8 mouse cellular contexts compared by ENCODE assay signal in genomic region chr2:155018762-155019641, GRCm38 (mm10). TPM values are rescaled to one million over a fixed set of nuclear protein-coding genes. Genes with fewer than 3 reads are reported as not detected.
DNase-seq lines count a peak whose midpoint lies in the region; ATAC-seq lines count a peak whose summit lies in the region.

No protein-coding gene starts in this region.

- 0 out of 2 replicates have a peak, but pooled peaks cover 5% of the 10 kb centered on the region for H3K27me3 ChIP-seq in hindbrain, embryonic 12.5 days

- peak overlapping the region; percentile 40 for H3K4me3 ChIP-seq in hindbrain, embryonic 12.5 days

- peak; percentile 93 for ATAC-seq in hindbrain, embryonic 12.5 days (ENCODE audit: low FRiP score)

- peak overlapping the region; percentile 83 for H3K27ac ChIP-seq in hindbrain, embryonic 12.5 days

- WGBS in hindbrain, embryonic 12.5 days = under 1% methylated on average over 38 of the region's 38 CpGs

- DNase-seq in T-cell, adult 2 months (ENCODE audit: low spot score) = peak; percentile 75
- DNase-seq in cerebellum, postnatal 10 days = peak; percentile 79 to 85
- peak; percentile 40 to 59 for DNase-seq in frontal cortex, postnatal 14 days (ENCODE audit: low spot score in 2 of 2)
- peak; percentile 36 to 53 for DNase-seq in layer of hippocampus, postnatal 25 days (ENCODE audit: extremely low spot score in 1 of 2, low spot score in 1 of 2)
- DNase-seq in lung, postnatal 36 days = peak; percentile 70
- DNase-seq in retina, adult 2 months (ENCODE audit: low read depth, low spot score) = peak; percentile 54
- DNase-seq in thymus, postnatal 36 days = peak; percentile 66 to 72

- peaks cover 3% of the 10 kb centered on the region; the same call in 1 of the 2 replicates for H3K4me1 ChIP-seq in hindbrain, embryonic 12.5 days

- H3K9ac ChIP-seq in hindbrain, embryonic 12.5 days = peak overlapping the region; percentile 63

- no peaks in the 10 kb centered on the region for H3K9me3 ChIP-seq in hindbrain, embryonic 12.5 days (replicated peaks)

- H3K36me3 ChIP-seq in hindbrain, embryonic 12.5 days = no peaks in the 10 kb centered on the region

- H3K4me2 ChIP-seq in hindbrain, embryonic 12.5 days (replicated peaks) = peak overlapping the region; percentile 83

RNA-seq across cellular contexts. Expression of gene Gm14226, which starts 0.9 kb away (rescaled TPM):
- polyA plus RNA-seq in hindbrain, embryonic 12.5 days (2016; fragmentation: Nextera tagmentation; extraction: Ambion mirVana) = 0.62 and 0.95 TPM in 2 replicates
- under 1 TPM; 0.25 to 0.26 TPM for total RNA-seq in layer of hippocampus, postnatal 25 days (2021)

RNA-seq across cellular contexts. Expression of gene Ahcy, which starts 55.3 kb away (rescaled TPM):
- polyA plus RNA-seq in hindbrain, embryonic 12.5 days (2016; fragmentation: Nextera tagmentation; extraction: Ambion mirVana) = 48.8 and 49.7 TPM in 2 replicates
- 10 to 100 TPM; 15.4 TPM for total RNA-seq in layer of hippocampus, postnatal 25 days (2021)

Comparison
In these comparisons a context has a peak if more than half of its experiments do, and no peak if none do; other contexts are left out.
1. Peak in every context shown above with its lines: DNase-seq, ATAC-seq, H3K4me3 ChIP-seq and H3K27ac ChIP-seq.